Mouse (Mus musculus): ENCODE data around the gene Rhod.

GRCm38 (mm10) chr19:4433756-4434155 lies 5.5 kb downstream of the Rhod start:
- TF ChIP-seq EP300 (IDR thresholded peaks at IDR 0.05; ENCODE audit: low read depth in 1 of 2, low read length in 2 of 2) (no peak), CTCF (IDR thresholded peaks at IDR 0.05 in 2 of 3, conservative IDR thresholded peaks at IDR 0.05 in 1 of 3; ENCODE audit: control insufficient read depth in 1 of 3, insufficient read depth in 1 of 3, low read depth in 2 of 3, low read length in 3 of 3, poor library complexity in 1 of 3, severe bottlenecking in 1 of 3) (no peak; a peak in 1 of 6 replicates), MXI1 (IDR thresholded peaks at IDR 0.05; ENCODE audit: low read depth, low read length) (no peak), RCOR1 (IDR thresholded peaks at IDR 0.05; ENCODE audit: low read depth, low read length) (no peak), RAD21 (IDR thresholded peaks at IDR 0.05; ENCODE audit: low read depth, low read length) (no peak), ELF1 (IDR thresholded peaks at IDR 0.05; ENCODE audit: low read depth, low read length) (no peak), MAFK (IDR thresholded peaks at IDR 0.05; ENCODE audit: borderline replicate concordance, low read depth, low read length) (no peak)

Data from MEL (cell line).